Mouse (Mus musculus) testis, adult 2 months (tissue): ENCODE results near the gene Spdye4c.

ENCODE experiments used
- CTCF ChIP-seq: fragments of 200-500 bp; IDR thresholded peaks from 2 replicates; pipeline ENCODE4 v1.5.1; 2012; ENCODE audit warnings: low read depth, mild to moderate bottlenecking, inconsistent platforms, low read length, moderate library complexity; ENCODE audit not compliant: control insufficient read depth, insufficient read depth, insufficient replicate concordance
- POLR2A ChIP-seq: fragments of 200-500 bp; IDR thresholded peaks from 2 replicates; pipeline ENCODE4 v1.6.1; 2012; ENCODE audit warnings: low read depth, mild to moderate bottlenecking, inconsistent platforms, low read length, moderate library complexity; ENCODE audit not compliant: control insufficient read depth

DNA sequence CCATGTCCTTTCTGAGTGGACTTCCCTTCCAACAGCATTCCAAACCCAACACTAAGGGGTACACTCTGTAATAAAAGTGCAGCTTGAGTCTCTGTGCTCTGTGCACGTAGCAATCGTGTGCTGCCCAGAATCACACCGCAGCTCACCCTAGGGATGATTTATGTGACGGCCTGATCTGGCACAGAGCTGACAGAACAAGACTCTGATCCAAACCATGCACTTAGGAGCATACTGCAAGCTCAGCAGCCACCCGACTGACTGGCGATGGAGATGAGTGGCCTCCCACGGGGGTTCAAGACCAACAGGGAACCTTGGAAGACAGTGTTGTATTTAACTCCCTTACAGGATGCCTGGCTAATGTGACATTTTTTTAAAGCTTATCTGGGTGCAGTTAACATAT lies 41.4 kb upstream of the Spdye4c start:
- TF ChIP-seq POLR2A (no peak), CTCF (no peak)
